Mouse (Mus musculus) liver, embryonic 13.5 days (tissue): ENCODE data around the gene Psmd3. TPM values are rescaled to one million over a fixed set of nuclear protein-coding genes. Genes with fewer than 3 reads are reported as not detected.

ENCODE experiments used
- polyA plus RNA-seq: library from polyadenylated mRNA; unstranded; fragments of >200 nt; fragmentation: Nextera tagmentation; extraction: Ambion mirVana; gene quantifications from 2 replicates; pipeline ENCODE4 v1.2.1, GENCODE M21; 2015

Psmd3 gene
- polyA plus RNA-seq, 1 experiment from 2014 or later: 143 TPM

Other genes with a start within 250 kb of the Psmd3 start
- gene Mien1, start 243.6 kb upstream of the Psmd3 start, polyA plus RNA-seq: 66.8 and 72.0 TPM in 2 replicates
- 17.4 and 20.5 TPM in 2 replicates for gene Grb7, start 236.2 kb upstream of the Psmd3 start, polyA plus RNA-seq
- gene Ikzf3, start 136.5 kb upstream of the Psmd3 start, polyA plus RNA-seq: 0.06 TPM in 1 of 2 replicates, not detected in the other
- gene Zpbp2, start 131.5 kb upstream of the Psmd3 start, polyA plus RNA-seq: 0.45 and 0.58 TPM in 2 replicates
- gene Ormdl3, start 95.2 kb upstream of the Psmd3 start, polyA plus RNA-seq: 41.5 and 41.7 TPM in 2 replicates
- gene Lrrc3c, start 84.3 kb upstream of the Psmd3 start, polyA plus RNA-seq: not detected in 2 replicates
- gene Gm12355, start 56.9 kb upstream of the Psmd3 start, polyA plus RNA-seq: 0.53 and 0.90 TPM in 2 replicates
- not detected in 2 replicates for gene Gsdma3, start 56.2 kb upstream of the Psmd3 start, polyA plus RNA-seq
- not detected in 2 replicates for gene Gsdma2, start 35.8 kb upstream of the Psmd3 start, polyA plus RNA-seq
- not detected in 2 replicates for gene Gsdma, start 18.2 kb upstream of the Psmd3 start, polyA plus RNA-seq
- gene Csf3, start 18.7 kb downstream of the Psmd3 start, polyA plus RNA-seq: not detected in 2 replicates
- gene Med24, start 46.9 kb downstream of the Psmd3 start, polyA plus RNA-seq: 27.6 and 36.0 TPM in 2 replicates
- gene Thra, start 58.1 kb downstream of the Psmd3 start, polyA plus RNA-seq: 8.8 and 9.8 TPM in 2 replicates
- gene Nr1d1, start 92.8 kb downstream of the Psmd3 start, polyA plus RNA-seq: 0.59 and 1.0 TPM in 2 replicates
- 6.8 and 6.9 TPM in 2 replicates for gene Msl1, start 113.0 kb downstream of the Psmd3 start, polyA plus RNA-seq
- gene Casc3, start 122.4 kb downstream of the Psmd3 start, polyA plus RNA-seq: 13.3 and 16.1 TPM in 2 replicates
- gene Rapgefl1, start 154.2 kb downstream of the Psmd3 start, polyA plus RNA-seq: 0.20 and 0.23 TPM in 2 replicates
- 1.3 TPM in 2 replicates for gene Wipf2, start 181.1 kb downstream of the Psmd3 start, polyA plus RNA-seq
- 69.1 and 79.8 TPM in 2 replicates for gene Cdc6, start 225.2 kb downstream of the Psmd3 start, polyA plus RNA-seq
- 3.4 and 3.8 TPM in 2 replicates for gene Rara, start 245.3 kb downstream of the Psmd3 start, polyA plus RNA-seq